Mouse (Mus musculus) induced T-regulatory cell, adult 2 months (primary cell): Measurements from ENCODE around the gene Stxbp5.

Source experiments
- DNase-seq: peaks from one replicate; pipeline ENCODE4 v3.0.0-alpha.2; 2012; ENCODE audit warnings: low read depth

Stxbp5 gene

GRCm38 (mm10) chr10:9857850-9858249 is 43.0 kb downstream of the Stxbp5 start:
- DNase-seq: no peak

GRCm38 (mm10) chr10:9856792-9857191 is 44.1 kb downstream of the Stxbp5 start:
- no peak for DNase-seq

- no peak for DNase-seq
Measured at GRCm38 (mm10) chr10:9846408-9846807, 54.5 kb downstream of the Stxbp5 start.

GRCm38 (mm10) chr10:9839408-9839807 is 61.5 kb downstream of the Stxbp5 start:
- DNase-seq: no peak

GRCm38 (mm10) chr10:9834986-9835385 is 65.9 kb downstream of the Stxbp5 start:
- no peak for DNase-seq

GRCm38 (mm10) chr10:9832937-9833336 is 67.9 kb downstream of the Stxbp5 start:
- no peak for DNase-seq

GRCm38 (mm10) chr10:9829744-9830143 is 71.1 kb downstream of the Stxbp5 start:
- DNase-seq: no peak

GRCm38 (mm10) chr10:9821299-9821698 is 79.6 kb downstream of the Stxbp5 start:
- peak; percentile 80 for DNase-seq

GRCm38 (mm10) chr10:9818574-9818973 is 82.3 kb downstream of the Stxbp5 start:
- no peak for DNase-seq

GRCm38 (mm10) chr10:9813926-9814325 is 87.0 kb downstream of the Stxbp5 start:
- DNase-seq: peak; percentile 16

- no peak for DNase-seq
Measured at GRCm38 (mm10) chr10:9807596-9807995, 93.3 kb downstream of the Stxbp5 start.

- no peak for DNase-seq
Measured at GRCm38 (mm10) chr10:9805341-9805740, 95.5 kb downstream of the Stxbp5 start.

- no peak for DNase-seq
Measured at GRCm38 (mm10) chr10:9803126-9803525, 97.8 kb downstream of the Stxbp5 start.

GRCm38 (mm10) chr10:9801571-9801970 is 99.3 kb downstream of the Stxbp5 start:
- DNase-seq: no peak

GRCm38 (mm10) chr10:9799085-9799484 is 101.8 kb downstream of the Stxbp5 start:
- DNase-seq: no peak

- DNase-seq: no peak
Measured at GRCm38 (mm10) chr10:9796429-9796828, 104.5 kb downstream of the Stxbp5 start.

GRCm38 (mm10) chr10:9794429-9794828 is 106.5 kb downstream of the Stxbp5 start:
- DNase-seq: no peak

GRCm38 (mm10) chr10:9790947-9791346 is 109.9 kb downstream of the Stxbp5 start:
- DNase-seq: no peak

- no peak for DNase-seq
Measured at GRCm38 (mm10) chr10:9786461-9786860, 114.4 kb downstream of the Stxbp5 start.

- no peak for DNase-seq
Measured at GRCm38 (mm10) chr10:9785651-9786050, 115.2 kb downstream of the Stxbp5 start.

GRCm38 (mm10) chr10:9779864-9780263 is 121.0 kb downstream of the Stxbp5 start:
- DNase-seq: no peak

- no peak for DNase-seq
Measured at GRCm38 (mm10) chr10:9770261-9770660, 130.6 kb downstream of the Stxbp5 start.

GRCm38 (mm10) chr10:9763831-9764230 is 137.0 kb downstream of the Stxbp5 start:
- DNase-seq: no peak

- DNase-seq: no peak
Measured at GRCm38 (mm10) chr10:9760264-9760663, 140.6 kb downstream of the Stxbp5 start.

- DNase-seq: no peak
Measured at GRCm38 (mm10) chr10:9756546-9756945, 144.3 kb downstream of the Stxbp5 start.
